Mouse (Mus musculus) E14TG2a.4 (cell line): ENCODE data around the gene Epb41.

Source experiments
- CTCF ChIP-seq: conservative IDR thresholded peaks from 2 replicates; pipeline ENCODE4 v1.5.1; 2014; ENCODE audit warnings: low read length
- NANOG ChIP-seq: IDR thresholded peaks from 2 replicates; pipeline ENCODE4 v1.6.1; 2014; ENCODE audit warnings: borderline replicate concordance, low read length, mixed read lengths

DNA sequence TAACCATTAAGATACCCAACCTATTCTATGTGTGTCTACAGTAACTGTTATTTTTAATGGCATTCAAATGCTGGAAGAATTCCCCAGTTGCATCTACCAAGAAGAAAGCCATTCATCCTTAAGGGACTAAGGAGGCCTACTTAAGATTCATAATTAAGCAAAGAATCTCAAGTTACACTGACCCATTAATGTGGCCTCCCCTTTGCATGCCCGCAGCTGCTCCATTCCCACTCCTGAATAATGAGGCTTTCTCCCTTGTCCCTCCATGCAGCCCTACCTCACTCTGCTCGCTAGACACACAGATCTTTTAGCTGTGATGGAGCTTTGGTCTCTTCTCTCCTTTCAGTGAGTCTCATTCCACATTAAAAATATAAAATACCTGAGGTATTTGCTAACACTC lies 40.9 kb downstream of the Epb41 start:
- no peak for TF ChIP-seq CTCF
- TF ChIP-seq NANOG = no peak
